Mouse (Mus musculus): Measurements from ENCODE around the gene Gldc.

GRCm38 (mm10) chr19:30118344-30119312, 56.6 kb downstream of the Gldc start:
- TF ChIP-seq POLR2A (IDR thresholded peaks at IDR 0.05; ENCODE audit: low read depth, low read length), result no peak
- no peak for TF ChIP-seq CTCF (IDR thresholded peaks at IDR 0.05; ENCODE audit: borderline replicate concordance, insufficient read depth, low read length)
